Mouse (Mus musculus) liver, postnatal 0 days (tissue): ENCODE data around the gene Lrsam1.

Experiments
- CTCF ChIP-seq: sonication (generic); IDR thresholded peaks from 2 replicates; pipeline ENCODE4 v1.5.1; 2016; ENCODE audit warnings: antibody characterized with exemption, low read depth
- EP300 ChIP-seq: IDR thresholded peaks from 2 replicates; pipeline ENCODE4 v1.6.1; 2016; ENCODE audit warnings: antibody characterized with exemption, low read depth, mild to moderate bottlenecking

DNA sequence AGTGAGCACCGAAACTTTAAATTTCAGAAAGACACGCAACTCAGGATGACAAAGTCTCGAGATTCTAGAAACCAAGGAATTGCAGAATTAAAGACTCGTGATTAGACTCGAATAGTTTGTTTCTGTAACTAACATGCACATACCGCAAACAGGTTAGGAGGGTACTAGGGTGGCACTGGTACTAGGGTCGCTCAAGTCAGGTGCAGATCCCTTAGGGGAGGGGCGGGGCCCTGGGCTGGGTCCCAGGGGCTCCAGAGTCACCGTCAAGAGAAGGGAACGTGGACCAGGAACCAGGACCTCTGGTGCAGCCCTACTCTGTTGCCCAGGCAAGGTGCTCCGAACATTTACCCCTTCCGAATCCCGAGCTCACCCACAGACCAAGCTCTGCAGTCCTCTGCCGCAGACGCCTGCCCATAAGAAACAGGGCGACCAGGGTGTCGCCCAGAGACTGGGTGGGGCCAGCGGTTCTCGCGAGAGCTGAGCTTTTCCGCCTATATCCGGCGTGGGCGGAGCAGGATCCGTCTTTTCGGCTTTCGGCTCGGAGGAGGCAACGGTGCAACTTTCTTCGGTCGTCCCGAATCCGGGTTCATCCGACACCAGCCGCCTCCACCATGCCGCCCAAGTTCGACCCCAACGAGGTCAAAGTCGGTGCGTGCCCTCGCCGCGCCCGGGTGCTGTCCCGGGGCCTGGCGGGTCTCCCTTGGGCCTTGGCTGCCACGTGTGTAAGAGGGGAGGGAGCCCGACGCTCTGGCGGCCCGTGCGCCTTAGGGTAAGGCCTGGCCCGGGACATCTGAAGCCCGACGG is at the start of gene Lrsam1, which contains the start of gene Rpl12:
- TF ChIP-seq CTCF: no peak
- TF ChIP-seq EP300: peak; percentile 82
